Mouse (Mus musculus): Measurements from ENCODE around the gene Ms4a1.
"Not testable (repeated sequence)": the region's sequence is repeated elsewhere in the genome, so short reads cannot be mapped to it uniquely, and the experiment has no call there.

Ms4a1 gene
- long read RNA-seq, experiment 1: 0 reads
- long read RNA-seq, experiment 2: 0 reads

GRCm38 (mm10) chr19:11266052-11266845, at the start of gene Ms4a1:
Ms4a1 (minus strand) TSS chr19:11266241.
- intact Hi-C loops (cut with DNase I): no loop called here

GRCm38 (mm10) chr19:11314354-11314753, 48.3 kb upstream of the Ms4a1 start, which contains the start of gene Ms4a14:
Ms4a14 (minus strand) TSS chr19:11314454.
- intact Hi-C loops (cut with DNase I): no loop called here

GRCm38 (mm10) chr19:11308888-11309287, 42.8 kb upstream of the Ms4a1 start:
- intact Hi-C loops (cut with DNase I): no loop called here

GRCm38 (mm10) chr19:11299529-11299928, 33.5 kb upstream of the Ms4a1 start:
- intact Hi-C loops (cut with DNase I): not testable (repeated sequence)

GRCm38 (mm10) chr19:11298939-11299338, 32.9 kb upstream of the Ms4a1 start:
- intact Hi-C loops (cut with DNase I): no loop called here

- intact Hi-C loops (cut with DNase I): not testable (repeated sequence)
Observed at GRCm38 (mm10) chr19:11293616-11294015, 27.6 kb upstream of the Ms4a1 start.

- intact Hi-C loops (cut with DNase I): no loop called here
Observed at GRCm38 (mm10) chr19:11292990-11293389, 26.9 kb upstream of the Ms4a1 start.

- intact Hi-C loops (cut with DNase I): no loop called here
Observed at GRCm38 (mm10) chr19:11283773-11284172, 17.7 kb upstream of the Ms4a1 start, which contains the start of gene Ms4a5. Ms4a5 (minus strand) TSS chr19:11283873.

GRCm38 (mm10) chr19:11280223-11280622, 14.2 kb upstream of the Ms4a1 start:
- intact Hi-C loops (cut with DNase I): no loop called here

GRCm38 (mm10) chr19:11276431-11276830, 10.4 kb upstream of the Ms4a1 start:
- intact Hi-C loops (cut with DNase I): no loop called here

GRCm38 (mm10) chr19:11266956-11267355, 915 bp upstream of the Ms4a1 start:
- intact Hi-C loops (cut with DNase I): no loop called here

GRCm38 (mm10) chr19:11264602-11265185, 1.3 kb downstream of the Ms4a1 start:
- intact Hi-C loops (cut with DNase I): no loop called here

GRCm38 (mm10) chr19:11263549-11263948, 2.5 kb downstream of the Ms4a1 start:
- intact Hi-C loops (cut with DNase I): no loop called here

- intact Hi-C loops (cut with DNase I): not testable (repeated sequence)
Observed at GRCm38 (mm10) chr19:11262932-11263331, 3.1 kb downstream of the Ms4a1 start.

- intact Hi-C loops (cut with DNase I): no loop called here
Observed at GRCm38 (mm10) chr19:11261522-11261921, 4.5 kb downstream of the Ms4a1 start.

- intact Hi-C loops (cut with DNase I): no loop called here
Observed at GRCm38 (mm10) chr19:11244230-11244629, 21.8 kb downstream of the Ms4a1 start.

- intact Hi-C loops (cut with DNase I): no loop called here
Observed at GRCm38 (mm10) chr19:11242560-11242959, 23.5 kb downstream of the Ms4a1 start.

GRCm38 (mm10) chr19:11235820-11236219, 30.2 kb downstream of the Ms4a1 start:
- intact Hi-C loops (cut with DNase I): no loop called here

- intact Hi-C loops (cut with DNase I): no loop called here
Observed at GRCm38 (mm10) chr19:11234921-11235735, 30.9 kb downstream of the Ms4a1 start.

GRCm38 (mm10) chr19:11234244-11234643, 31.8 kb downstream of the Ms4a1 start:
- intact Hi-C loops (cut with DNase I): no loop called here

- intact Hi-C loops (cut with DNase I): no loop called here
Observed at GRCm38 (mm10) chr19:11232348-11232747, 33.7 kb downstream of the Ms4a1 start, which contains the start of gene Ms4a12. Ms4a12 (minus strand) TSS chr19:11232448.

Data from adrenal gland (tissue).